Mouse (Mus musculus) brain, adult 2 months (tissue): ENCODE measurements around the gene Ptchd3.
A peak's percentile ranks its signal among the peaks of the same experiment; 100 is the strongest.

Source experiments
- DNase-seq: peaks from one replicate; pipeline ENCODE4 v3.0.0; 2011; ENCODE audit warnings: low read depth, low spot score

The Ptchd3 gene

GRCm38 (mm10) chr11:121829947-121830346 lies at the start of gene Ptchd3:
Gene Ptchd3 (plus strand): TSS chr11:121830247.
- DNase-seq, result no peak

GRCm38 (mm10) chr11:121781831-121782230 lies 48.2 kb upstream of the Ptchd3 start:
- DNase-seq, result no peak

GRCm38 (mm10) chr11:121787456-121787855 lies 42.6 kb upstream of the Ptchd3 start:
- DNase-seq, result no peak

- no peak for DNase-seq
These were observed 40.5 kb upstream of the Ptchd3 start for GRCm38 (mm10) chr11:121789566-121789965.

DNA sequence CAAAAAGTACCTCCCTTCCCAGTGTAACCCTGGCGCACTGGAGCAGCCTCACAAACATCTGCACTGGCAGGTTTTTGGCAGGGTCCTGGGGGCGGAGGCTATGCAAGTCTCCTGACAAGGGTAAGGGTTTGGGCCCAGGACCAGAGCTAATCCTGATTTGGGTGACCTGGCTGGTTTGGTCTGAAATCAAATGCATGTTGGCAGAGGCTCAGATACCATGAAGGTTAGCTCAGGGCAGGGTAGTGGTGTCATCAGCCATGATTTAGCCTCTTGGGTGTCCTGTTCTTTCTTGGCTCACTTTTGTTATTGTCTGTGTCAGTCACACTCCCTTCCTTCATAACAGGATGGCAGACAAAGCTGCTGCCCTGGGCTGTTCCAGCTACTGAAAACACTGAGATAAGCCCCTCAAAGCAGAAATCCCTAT lies 39.4 kb upstream of the Ptchd3 start:
- DNase-seq, result no peak

DNA sequence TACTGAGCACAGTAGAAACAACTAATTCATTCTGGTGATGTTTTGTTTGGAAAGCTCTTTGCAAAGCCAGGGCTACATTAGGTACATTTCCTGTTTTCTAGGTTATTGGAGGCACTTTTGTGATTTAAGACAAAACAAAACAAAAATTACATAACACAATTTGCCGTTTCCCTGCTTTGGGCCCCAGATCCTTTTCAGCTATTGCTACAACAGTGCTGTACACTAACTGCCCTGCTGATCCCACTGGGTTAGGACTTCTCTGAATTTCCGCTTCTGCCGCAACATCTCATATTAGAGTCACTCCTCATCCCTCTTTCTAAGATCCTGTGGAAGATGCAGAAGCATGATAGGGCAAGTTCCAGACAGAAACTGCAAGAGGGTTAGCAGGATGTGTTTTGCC lies 38.6 kb upstream of the Ptchd3 start:
- no peak for DNase-seq

DNA sequence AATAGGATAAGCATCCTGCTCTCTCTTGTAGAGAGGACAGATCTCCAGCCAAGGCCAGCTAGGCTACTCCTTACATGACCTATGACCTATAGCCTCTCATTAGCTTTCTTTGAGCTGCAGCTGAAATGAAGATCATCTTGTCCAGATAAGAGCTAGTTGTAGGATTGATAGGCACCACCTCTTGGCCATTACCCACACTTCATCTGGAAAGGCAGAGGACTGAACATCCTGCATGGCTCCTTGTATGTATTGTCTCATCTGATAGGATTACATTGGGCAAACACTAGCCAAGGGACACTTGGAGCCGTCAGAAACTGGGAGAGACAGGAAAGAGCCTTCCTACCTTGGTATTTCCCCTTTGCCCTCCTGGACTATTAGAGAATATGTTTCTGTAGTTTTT lies 38.1 kb upstream of the Ptchd3 start:
- DNase-seq, result no peak

GRCm38 (mm10) chr11:121793530-121793929 lies 36.5 kb upstream of the Ptchd3 start:
- DNase-seq, result no peak

GRCm38 (mm10) chr11:121794186-121794585 lies 35.9 kb upstream of the Ptchd3 start:
- no peak for DNase-seq

- DNase-seq, result no peak
These were observed 35.4 kb upstream of the Ptchd3 start for GRCm38 (mm10) chr11:121794591-121795199.

DNA sequence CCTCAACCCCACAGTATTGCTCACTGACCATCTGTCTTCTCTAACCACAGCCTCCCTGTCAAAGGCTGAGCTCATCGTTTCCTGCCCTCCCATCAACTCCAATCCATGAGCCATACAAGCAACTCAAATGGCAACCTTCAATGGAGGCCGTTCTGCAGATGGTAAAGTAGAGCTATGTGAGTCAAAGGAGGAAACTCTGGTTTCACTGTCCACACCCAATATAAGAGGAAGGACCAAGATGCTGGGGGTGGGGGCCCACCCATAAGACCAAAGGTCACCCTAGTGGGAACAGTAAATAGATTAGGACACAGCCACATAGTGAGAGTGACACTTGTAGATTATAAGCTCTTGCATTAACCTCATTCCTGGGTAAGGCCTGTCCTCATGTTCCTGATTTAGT lies 34.1 kb upstream of the Ptchd3 start:
- DNase-seq, result no peak

- no peak for DNase-seq
These were observed 31.5 kb upstream of the Ptchd3 start for GRCm38 (mm10) chr11:121798591-121798990.

DNA sequence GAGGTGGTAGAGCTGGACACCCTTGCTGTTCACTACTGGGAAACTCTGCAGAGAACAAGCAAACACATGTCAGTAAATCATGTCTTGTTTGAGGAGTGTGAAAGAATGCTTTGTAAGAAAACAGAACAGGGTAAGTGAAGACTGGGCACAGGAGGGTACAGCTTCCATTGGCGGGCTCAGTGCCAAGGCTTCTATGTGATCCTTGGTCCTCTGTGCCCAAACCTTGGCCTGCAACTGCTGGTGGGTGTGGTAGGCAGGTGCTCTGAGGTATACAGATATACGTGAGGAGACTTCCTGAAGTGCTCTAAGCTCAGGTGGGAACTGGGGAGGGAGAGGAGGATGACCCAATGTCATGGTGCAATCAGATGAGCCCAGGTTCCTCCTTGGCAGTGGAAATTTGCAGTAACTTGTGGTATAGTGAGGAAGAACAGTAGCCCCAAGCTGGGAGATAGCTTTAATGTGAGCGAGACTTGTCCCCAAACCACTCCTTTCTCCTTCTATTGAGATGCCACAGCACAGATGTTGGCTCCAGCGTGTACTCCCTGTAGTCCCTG lies 30.2 kb upstream of the Ptchd3 start:
- no peak for DNase-seq

- no peak for DNase-seq
These were observed 27.3 kb upstream of the Ptchd3 start for GRCm38 (mm10) chr11:121802743-121803142.

DNA sequence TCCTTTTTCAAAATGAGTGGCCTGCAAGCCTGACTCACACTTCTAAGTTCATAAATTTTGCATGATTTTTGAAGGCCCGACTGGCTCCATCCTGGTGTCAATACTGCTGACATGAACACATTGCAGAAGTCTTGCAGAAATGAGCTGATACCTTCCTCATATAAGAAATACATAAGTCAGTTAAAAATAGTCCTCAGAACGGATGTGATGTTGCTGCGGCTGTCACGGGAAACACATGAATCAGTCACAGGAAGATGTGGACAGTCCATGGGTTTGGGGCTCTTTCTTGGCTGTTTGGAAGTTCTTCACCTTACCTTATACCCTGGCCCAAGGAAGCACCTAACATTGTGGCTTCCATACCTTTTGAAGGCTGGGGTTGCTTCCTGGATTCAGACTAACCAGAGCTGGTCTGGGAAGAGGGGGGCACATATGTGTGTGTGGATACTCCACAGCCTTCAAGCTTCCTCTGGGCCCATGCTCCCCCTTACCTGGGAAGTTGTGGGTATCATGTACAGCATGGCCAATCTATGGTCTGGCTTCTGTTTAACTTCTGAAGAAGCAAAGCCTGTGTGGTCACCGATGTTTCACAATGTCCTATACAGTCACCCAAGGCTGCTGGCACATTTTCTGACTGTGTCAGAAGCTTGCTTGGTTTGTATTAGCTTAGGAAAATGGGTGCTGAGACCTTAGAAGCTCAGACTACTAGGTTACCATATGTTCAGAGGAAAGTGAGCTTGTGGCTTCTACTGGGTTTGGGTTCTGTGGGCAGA lies 25.6 kb upstream of the Ptchd3 start:
- no peak for DNase-seq

GRCm38 (mm10) chr11:121808204-121808852 lies 21.7 kb upstream of the Ptchd3 start:
- DNase-seq, result peak; percentile 89

DNA sequence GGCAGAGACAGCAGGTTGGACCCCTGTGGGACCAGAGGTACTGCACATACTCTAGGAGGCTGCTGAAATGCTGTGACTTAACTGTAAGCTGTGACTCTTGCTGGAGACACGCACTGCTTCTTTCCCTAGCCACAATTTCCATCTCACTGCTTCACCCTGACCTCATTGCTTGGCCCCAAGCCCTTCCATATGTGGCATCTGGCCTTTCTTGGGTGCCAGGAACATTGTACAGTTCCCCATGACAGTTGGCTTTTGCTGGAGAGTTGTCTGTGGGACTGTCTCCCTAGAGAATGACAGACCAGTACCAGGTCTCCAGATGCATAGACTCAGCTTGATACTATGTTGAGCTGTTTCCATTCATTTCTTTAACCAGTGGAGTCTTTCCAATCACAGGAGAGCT lies 21.2 kb upstream of the Ptchd3 start:
- peak; percentile 33 for DNase-seq

GRCm38 (mm10) chr11:121845923-121846322 lies 15.9 kb downstream of the Ptchd3 start:
- DNase-seq, result peak; percentile 0

GRCm38 (mm10) chr11:121847790-121848299 lies 17.8 kb downstream of the Ptchd3 start:
- DNase-seq, result peak; percentile 85
